Mouse (Mus musculus) gastrocnemius, postnatal 36 days (tissue): Measurements from ENCODE around the gene Tenm4. TPM values are rescaled to one million over a fixed set of nuclear protein-coding genes. Genes with fewer than 3 reads are reported as not detected.

Experiments used
- DNase-seq, 2 experiments: peaks; one replicate each; pipeline ENCODE4 v3.0.0; 2022
- intact Hi-C: fragments of 180-260 bp; cut with DNase I; formaldehyde crosslinking; loops from one replicate; pipeline ENCODE4 v1.15.1; 2025
- total RNA-seq, 2 experiments: library from RNA; stranded (reverse); gene quantifications; 2 replicates each; pipeline ENCODE4 v1.2.3; 2021

Gene Tenm4
- total RNA-seq, 2 experiments from 2014 or later, result 0.69 to 1.1 TPM

GRCm38 (mm10) chr7:96860650-96861049 is 689.6 kb downstream of the Tenm4 start:
- no peak for DNase-seq
- intact Hi-C loops, result no loop called here

DNA sequence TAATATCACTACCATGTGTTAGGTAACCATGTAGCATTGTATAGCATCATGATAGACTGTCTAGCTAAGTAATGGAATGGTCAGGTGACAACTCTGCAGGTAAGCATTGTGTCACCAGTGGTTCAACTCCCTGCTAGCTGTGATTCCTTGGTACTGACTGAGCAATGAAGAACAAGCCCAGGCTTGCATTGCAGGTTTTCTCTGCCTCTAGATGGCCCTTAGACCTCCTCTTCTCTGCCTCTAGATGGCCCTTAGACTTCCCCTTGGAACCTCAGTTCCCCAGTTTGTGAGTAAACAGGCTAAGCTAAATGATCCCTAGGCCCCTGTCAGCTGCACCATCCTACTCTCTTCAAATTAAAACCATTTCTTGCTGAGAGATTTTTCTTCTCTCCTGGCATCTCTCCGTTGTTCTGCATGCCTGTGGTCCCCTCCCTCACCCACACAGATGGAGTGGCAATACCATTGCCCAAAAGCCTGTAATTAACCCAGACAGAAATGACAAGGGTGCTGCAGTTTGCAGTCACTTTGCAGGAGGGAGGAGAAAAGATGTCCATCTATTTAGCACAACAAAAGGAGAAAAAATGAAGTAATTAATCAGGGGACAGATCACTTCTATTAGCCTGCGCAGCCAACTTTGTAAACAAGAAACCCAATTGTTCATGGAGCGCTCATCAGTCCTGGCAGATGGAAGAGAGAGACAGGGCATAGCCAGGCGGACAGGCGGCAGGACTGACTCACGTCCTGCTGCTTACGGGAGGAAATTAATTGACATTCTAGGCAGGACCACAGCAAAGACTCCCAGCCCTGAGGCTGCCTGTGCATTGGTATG is 694.1 kb downstream of the Tenm4 start:
- intact Hi-C loops, result no loop called here
- no peak for DNase-seq

DNA sequence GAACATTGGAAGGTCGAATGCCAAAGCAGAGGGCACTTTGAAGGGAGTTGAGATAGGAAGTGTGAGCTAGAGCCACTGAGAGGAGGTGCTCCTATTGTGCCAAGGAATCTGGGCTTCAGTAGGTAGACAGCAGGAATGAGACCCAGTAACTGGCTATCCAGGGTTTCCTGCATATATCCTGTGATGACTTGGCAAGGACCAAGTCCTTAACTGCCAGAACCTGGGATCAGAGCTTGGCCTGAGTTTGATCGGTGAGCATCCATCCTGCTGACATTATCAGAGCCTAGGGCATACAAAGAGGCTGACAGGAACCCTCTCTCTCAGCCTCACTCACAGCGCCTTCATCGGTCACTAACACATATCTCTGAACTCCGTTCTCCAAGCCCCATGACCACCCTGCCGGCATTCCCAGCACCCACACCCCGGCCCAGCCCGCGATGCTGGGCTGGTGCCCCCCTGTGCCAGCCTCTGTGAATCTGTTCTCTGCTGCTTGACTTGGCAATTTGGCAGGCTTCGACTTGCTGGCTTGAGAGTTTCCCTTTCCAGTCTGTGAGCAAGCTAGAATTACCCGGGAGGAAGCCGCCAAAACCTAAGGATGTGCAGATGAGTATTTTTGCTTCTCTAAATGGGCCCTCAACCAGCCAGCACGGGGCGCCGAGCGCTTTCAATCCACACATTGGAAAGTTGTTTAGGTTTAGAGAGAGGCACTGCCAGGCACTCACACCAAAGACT is 698.2 kb downstream of the Tenm4 start:
- intact Hi-C loops, result no loop called here
- DNase-seq, result no peak

GRCm38 (mm10) chr7:96870473-96870872 is 699.4 kb downstream of the Tenm4 start:
- intact Hi-C loops, result no loop called here
- DNase-seq, result no peak

- intact Hi-C loops, result no loop called here
- DNase-seq, result no peak
Measured at GRCm38 (mm10) chr7:96871031-96871430, 700.0 kb downstream of the Tenm4 start.

- no peak for DNase-seq
- intact Hi-C loops, result no loop called here
Measured at GRCm38 (mm10) chr7:96878511-96879276, 707.6 kb downstream of the Tenm4 start.

GRCm38 (mm10) chr7:96879593-96879992 is 708.5 kb downstream of the Tenm4 start:
- intact Hi-C loops, result no loop called here

GRCm38 (mm10) chr7:96880221-96880944 is 709.3 kb downstream of the Tenm4 start:
- intact Hi-C loops, result no loop called here
- no peak for DNase-seq

More at GRCm38 (mm10) chr7:96879593-96879992, 708.5 kb downstream of the Tenm4 start:
- DNase-seq, result no peak

GRCm38 (mm10) chr7:96883297-96883696 is 712.3 kb downstream of the Tenm4 start:
- intact Hi-C loops, result no loop called here

GRCm38 (mm10) chr7:96887088-96887654 is 716.1 kb downstream of the Tenm4 start:
- intact Hi-C loops, result no loop called here
- no peak for DNase-seq

More at GRCm38 (mm10) chr7:96883297-96883696, 712.3 kb downstream of the Tenm4 start:
- no peak for DNase-seq

- DNase-seq, result no peak
- intact Hi-C loops, result no loop called here
Measured at GRCm38 (mm10) chr7:96889061-96890034, 718.3 kb downstream of the Tenm4 start.

DNA sequence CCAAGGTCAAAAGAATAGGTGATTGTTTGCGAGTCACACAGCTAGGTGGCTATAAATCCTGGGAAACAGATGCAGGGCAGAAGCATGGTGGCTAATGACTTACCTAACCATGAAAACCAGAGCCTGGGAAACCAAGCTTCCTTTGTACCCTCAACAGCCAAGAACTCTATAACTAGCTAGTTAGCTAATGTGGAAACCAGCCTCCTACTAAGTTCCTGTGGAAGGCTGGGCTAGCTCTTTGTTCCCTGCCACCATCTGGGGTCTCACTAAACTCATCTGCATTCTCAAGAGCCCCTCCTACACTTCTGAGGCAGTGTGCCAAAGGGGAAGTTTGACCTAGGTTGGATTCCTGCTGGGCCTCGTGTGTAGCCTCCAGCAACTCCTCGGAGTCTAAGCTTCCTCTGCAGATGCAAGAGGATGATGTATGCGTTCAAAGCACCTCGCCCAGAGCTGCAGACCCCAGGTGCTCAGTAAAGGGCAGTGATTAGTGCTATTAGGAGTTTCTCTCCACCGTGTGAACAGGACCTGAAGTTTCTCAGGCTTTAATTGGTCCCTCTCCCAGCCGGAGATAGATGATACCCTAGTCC is 719.1 kb downstream of the Tenm4 start:
- DNase-seq, result no peak
- intact Hi-C loops, result no loop called here

- DNase-seq, result no peak
- intact Hi-C loops, result no loop called here
Measured at GRCm38 (mm10) chr7:96890987-96891386, 719.9 kb downstream of the Tenm4 start.

GRCm38 (mm10) chr7:96899036-96899569 is 728.1 kb downstream of the Tenm4 start:
- intact Hi-C loops, result no loop called here
- DNase-seq, result no peak

GRCm38 (mm10) chr7:96902183-96902582 is 731.1 kb downstream of the Tenm4 start:
- DNase-seq, result no peak
- intact Hi-C loops, result no loop called here

DNA sequence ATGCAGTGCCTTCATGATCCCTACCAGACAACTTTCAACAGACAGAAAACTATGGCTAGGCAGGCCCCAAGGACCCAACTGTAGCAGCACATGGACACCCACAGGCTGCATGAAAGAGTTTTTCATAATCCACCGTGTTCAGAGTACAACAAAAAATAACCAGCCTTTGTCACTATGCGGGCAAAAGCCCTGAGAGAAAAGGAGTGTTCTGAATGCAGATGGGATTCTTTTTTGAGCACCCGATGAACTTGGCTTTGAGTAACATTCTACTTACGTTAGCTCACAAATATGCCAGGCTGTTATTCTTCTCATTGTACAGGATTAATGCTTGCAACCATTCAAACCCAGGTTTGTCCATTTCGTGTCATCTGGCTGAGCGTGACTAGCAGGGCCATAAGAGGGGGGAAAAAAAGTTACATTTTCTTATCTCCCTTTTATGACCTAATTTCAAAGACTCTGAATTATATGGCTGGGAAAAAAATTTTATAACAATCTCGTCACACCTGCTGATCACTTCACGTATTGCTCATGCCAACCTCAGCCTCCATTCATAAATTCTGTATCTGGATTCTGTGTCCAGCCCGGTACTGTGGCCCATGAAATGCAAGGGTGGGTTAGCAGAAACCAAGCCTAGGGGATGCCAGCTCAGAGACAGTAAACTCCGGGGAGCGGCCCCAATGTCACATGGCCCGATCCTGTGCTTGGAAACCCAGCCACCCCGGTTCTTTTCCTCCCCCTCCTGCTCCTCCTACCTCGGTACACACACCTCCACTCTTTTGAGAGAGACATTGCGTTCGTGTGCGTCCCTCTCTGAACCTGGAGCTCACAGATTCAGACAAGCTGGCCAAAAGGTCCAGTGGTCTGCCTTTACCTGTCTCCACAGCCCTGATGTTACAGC is 732.3 kb downstream of the Tenm4 start:
- intact Hi-C loops, result no loop called here
- DNase-seq, result no peak

- no peak for DNase-seq
- intact Hi-C loops, result no loop called here
Measured at GRCm38 (mm10) chr7:96904442-96904841, 733.4 kb downstream of the Tenm4 start.
